Mouse (Mus musculus) cerebellum, adult 2 months (tissue): ENCODE measurements around the gene Hic1.

ENCODE experiments used
- CTCF ChIP-seq: fragments of 200-500 bp; IDR thresholded peaks from 2 replicates; pipeline ENCODE4 v1.5.1; 2011; ENCODE audit warnings: low read depth, mild to moderate bottlenecking, control low read depth, low read length, moderate library complexity, borderline replicate concordance; ENCODE audit not compliant: insufficient read depth
- POLR2A ChIP-seq: fragments of 200-500 bp; IDR thresholded peaks from 2 replicates; pipeline ENCODE4 v1.6.1; 2011; ENCODE audit warnings: low read length, control low read depth, borderline replicate concordance; ENCODE audit not compliant: insufficient read depth

DNA sequence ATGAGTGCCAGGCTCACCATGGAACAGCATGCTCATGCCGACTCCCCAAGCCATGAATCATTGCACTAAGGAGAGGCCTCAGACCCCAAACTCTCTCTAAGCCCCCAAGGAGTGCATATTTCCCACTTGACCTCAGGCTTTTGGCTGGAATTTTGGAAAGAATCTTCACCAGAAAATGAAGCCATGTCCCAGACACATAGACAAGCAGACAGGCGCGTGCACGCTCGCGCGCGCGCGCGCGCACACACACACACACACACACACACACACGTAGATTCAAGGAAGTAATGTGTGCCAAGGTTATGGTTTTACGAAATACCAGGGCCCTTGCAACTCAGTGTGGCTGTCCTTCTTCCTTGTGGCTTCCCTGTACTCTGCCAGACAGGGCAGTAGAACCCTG lies 10.9 kb downstream of the Hic1 start:
- TF ChIP-seq POLR2A = no peak
- TF ChIP-seq CTCF = no peak
